Comparison of ENCODE assay signal across 11 mouse cellular contexts in genomic region chr4:155895826-155896225, GRCm38 (mm10). TPM values are rescaled to one million over a fixed set of nuclear protein-coding genes. Genes with fewer than 3 reads are reported as not detected.
DNase-seq lines count a peak whose midpoint lies in the region; ATAC-seq lines count a peak whose summit lies in the region.
"Had no signal": no experiment of that assay in that cellular context is flagged by ENCODE, and none has a peak within 500 bp of the region (broad histone marks: within the 10 kb centered on the region; RNA-seq: fewer than 3 reads in every experiment).

No protein-coding gene starts in this region.

- DNase-seq in cerebellum, adult 9-10 months: peak; percentile 34
- peak; percentile 7 for DNase-seq in layer of hippocampus, adult 9-11 months
- DNase-seq in layer of hippocampus, adult 11-12 months (ENCODE audit: low spot score): no peak
- peak; percentile 16 to 50 for DNase-seq in urinary bladder, postnatal 4 days (ENCODE audit: low spot score in 2 of 2)
- DNase-seq in urinary bladder, postnatal 10 days (ENCODE audit: low spot score): no peak
- DNase-seq: liver, embryonic 13.5 days had no signal

- no peak for ATAC-seq in cerebellum, adult (ENCODE audit: insufficient number of reproducible peaks, low FRiP score, low TSS enrichment)
- ATAC-seq in erythroid progenitor cell, adult 5-6 weeks (replicated peaks; ENCODE audit: low FRiP score, poor library complexity, severe bottlenecking): no peak
- ATAC-seq in frontal cortex, adult (ENCODE audit: low TSS enrichment): no peak
- ATAC-seq: CD4-positive, CD25-positive, alpha-beta regulatory T cell, adult 4 months; inflammation-experienced regulatory T-cells, adult 6 months had no signal

RNA-seq across cellular contexts. Expression of gene Acap3, which starts 4.2 kb away (rescaled TPM):
- total RNA-seq in erythroid progenitor cell, adult 5-6 weeks (2015; ENCODE audit: low replicate concordance): 30.2 and 49.0 TPM in 2 replicates
- total RNA-seq in erythroid progenitor cell, adult 5-6 weeks (2017; ENCODE audit: low replicate concordance): 31.5 and 42.0 TPM in 2 replicates

RNA-seq across cellular contexts. Expression of gene Pusl1, which starts 4.2 kb away (rescaled TPM):
- total RNA-seq in erythroid progenitor cell, adult 5-6 weeks (2015; ENCODE audit: low replicate concordance): 2.2 and 5.4 TPM in 2 replicates
- total RNA-seq in erythroid progenitor cell, adult 5-6 weeks (2017; ENCODE audit: low replicate concordance): 4.6 and 9.8 TPM in 2 replicates

RNA-seq across cellular contexts. Expression of gene Ints11, which starts 26.5 kb away (rescaled TPM):
- 14.7 and 28.8 TPM in 2 replicates for total RNA-seq in erythroid progenitor cell, adult 5-6 weeks (2015; ENCODE audit: low replicate concordance)
- total RNA-seq in erythroid progenitor cell, adult 5-6 weeks (2017; ENCODE audit: low replicate concordance): 7.9 and 33.2 TPM in 2 replicates

RNA-seq across cellular contexts. Expression of gene Cptp, which starts 26.6 kb away (rescaled TPM):
- 3.4 and 9.4 TPM in 2 replicates for total RNA-seq in erythroid progenitor cell, adult 5-6 weeks (2015; ENCODE audit: low replicate concordance)
- 5.6 and 12.6 TPM in 2 replicates for total RNA-seq in erythroid progenitor cell, adult 5-6 weeks (2017; ENCODE audit: low replicate concordance)

RNA-seq across cellular contexts. Expression of gene Tas1r3, which starts 32.7 kb away (rescaled TPM):
- total RNA-seq in erythroid progenitor cell, adult 5-6 weeks (2015; ENCODE audit: low replicate concordance): 0.84 and 1.1 TPM in 2 replicates
- total RNA-seq in erythroid progenitor cell, adult 5-6 weeks (2017; ENCODE audit: low replicate concordance): 0.26 and 2.3 TPM in 2 replicates

Comparison
In these comparisons a context has a peak if more than half of its experiments do, and no peak if none do; other contexts are left out.
1. DNase-seq: peak in cerebellum, adult 9-10 months (single experiment), layer of hippocampus, adult 9-11 months (single experiment) and urinary bladder, postnatal 4 days (2 of 2); none in layer of hippocampus, adult 11-12 months (single experiment) and urinary bladder, postnatal 10 days (single experiment).